Mouse (Mus musculus) liver, embryonic 16.5 days (tissue): Measurements from ENCODE around the gene Dbh. TPM values are rescaled to one million over a fixed set of nuclear protein-coding genes. Genes with fewer than 3 reads are reported as not detected.

Experiments
- ATAC-seq: fragments of 200-750 bp; cut with Nextera tagmentation; 2 replicates; pipeline ENCODE4 v1.8.0; 2017; ENCODE audit warnings: low read depth, mild to moderate bottlenecking, moderate number of reproducible peaks, moderate library complexity
- H3K27ac ChIP-seq: fragments of 300-500 bp; sonication (generic); 2 replicates; pipeline ENCODE4 v1.5.1; 2014; ENCODE audit warnings: mild to moderate bottlenecking, low read length
- H3K27me3 ChIP-seq: fragments of 300-500 bp; sonication (generic); 2 replicates; pipeline ENCODE4 v1.6.1; 2014; ENCODE audit warnings: low read depth, low read length, mixed read lengths; ENCODE audit not compliant: control insufficient read depth, insufficient read depth
- H3K36me3 ChIP-seq: fragments of 300-500 bp; sonication (generic); 2 replicates; pipeline ENCODE4 v1.6.1; 2014; ENCODE audit warnings: mild to moderate bottlenecking; ENCODE audit not compliant: control insufficient read depth, insufficient read depth
- H3K4me1 ChIP-seq: fragments of 300-500 bp; sonication (generic); 2 replicates; pipeline ENCODE4 v1.6.1; 2014; ENCODE audit warnings: low read depth, low read length, mixed read lengths; ENCODE audit not compliant: control insufficient read depth
- H3K4me2 ChIP-seq: fragments of 300-500 bp; sonication (generic); 2 replicates; pipeline ENCODE4 v1.6.1; 2014; ENCODE audit warnings: low read depth, low read length, mixed read lengths
- H3K4me3 ChIP-seq: fragments of 300-500 bp; sonication (generic); 2 replicates; pipeline ENCODE4 v1.5.1; 2014; ENCODE audit warnings: low read depth, mild to moderate bottlenecking, low read length
- H3K9ac ChIP-seq: fragments of 300-500 bp; sonication (generic); 2 replicates; pipeline ENCODE4 v1.6.1; 2014; ENCODE audit warnings: low read depth, low read length
- H3K9me3 ChIP-seq: fragments of 300-500 bp; sonication (generic); replicated peaks from 2 replicates; pipeline ENCODE4 v1.6.1; 2016; ENCODE audit warnings: low read length; ENCODE audit not compliant: control insufficient read depth
- WGBS: fragments of 180-500 bp; shearing (Covaris S2); extraction: QIAGEN DNeasy Blood & Tissue Kit; methylation state at CpG from one replicate; pipeline ENCODE4 v1.1.7; 2014; ENCODE audit not compliant: insufficient replicate concordance; 5-methylcytosine and 5-hydroxymethylcytosine counted together
- polyA plus RNA-seq: library from polyadenylated mRNA; unstranded; fragments of >200 nt; fragmentation: Nextera tagmentation; extraction: Ambion mirVana; gene quantifications from 2 replicates; pipeline ENCODE4 v1.2.1, GENCODE M21; 2015

Gene Dbh
- polyA plus RNA-seq, 1 experiment from 2014 or later = 0.15 TPM

DNA sequence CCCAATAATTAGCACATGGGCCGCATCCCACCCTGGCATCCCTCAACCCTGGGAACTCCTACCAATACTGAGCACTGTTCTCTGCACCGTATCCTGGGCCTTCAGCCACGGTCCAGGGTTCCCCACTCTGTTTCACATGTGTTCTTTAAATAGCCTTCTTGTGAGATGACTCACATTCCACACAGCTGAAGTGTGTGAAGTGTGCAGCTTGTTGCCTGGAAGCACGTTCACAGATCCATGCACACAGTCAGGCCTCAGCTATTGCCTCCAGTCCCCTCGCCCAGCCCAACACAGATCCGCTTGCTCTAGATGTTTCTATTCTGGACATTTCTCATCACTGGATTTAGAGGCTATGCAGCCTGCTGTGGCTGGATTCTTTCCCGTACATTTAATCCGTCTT, 14.1 kb downstream of the Dbh start:
- Histone ChIP-seq H3K9ac (no peak overlapping the region), H3K4me3 (no peak overlapping the region), H3K36me3 (no peaks in the 10 kb centered on the region), H3K27me3 (no peaks in the 10 kb centered on the region), H3K4me1 (no peaks in the 10 kb centered on the region), H3K27ac (no peak overlapping the region), H3K9me3 (no peaks in the 10 kb centered on the region), H3K4me2 (no peak overlapping the region)
- WGBS = 67% methylated on average over 8 of the region's 8 CpGs
- no peak for ATAC-seq

DNA sequence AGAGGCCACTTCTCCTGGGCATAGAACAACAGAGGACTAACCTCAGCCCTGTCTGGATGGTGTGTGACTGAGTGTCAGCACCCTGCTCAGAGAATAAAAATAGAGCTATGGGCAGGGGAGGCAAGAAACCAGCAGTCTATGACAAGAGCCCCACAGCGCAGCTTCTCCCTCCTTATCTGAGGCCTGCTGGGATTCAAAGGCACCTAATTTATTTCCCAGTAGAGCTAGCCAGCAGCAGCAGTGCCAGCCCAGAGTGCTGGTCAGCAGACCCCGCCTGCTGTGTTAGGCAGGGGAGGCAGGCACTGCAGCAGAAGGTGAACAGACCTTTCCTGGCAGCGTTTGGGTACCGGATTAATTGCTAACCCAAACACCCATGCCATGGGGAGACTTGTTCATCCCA, 16.9 kb downstream of the Dbh start:
- H3K27me3 ChIP-seq = no peaks in the 10 kb centered on the region
- no peak overlapping the region for H3K4me2 ChIP-seq
- H3K27ac ChIP-seq = no peak overlapping the region
- ATAC-seq = no peak
- H3K4me1 ChIP-seq = no peaks in the 10 kb centered on the region
- H3K9ac ChIP-seq = no peak overlapping the region
- H3K36me3 ChIP-seq = no peaks in the 10 kb centered on the region
- WGBS = 64% methylated on average over 4 of the region's 4 CpGs
- H3K9me3 ChIP-seq = no peaks in the 10 kb centered on the region
- no peak overlapping the region for H3K4me3 ChIP-seq

DNA sequence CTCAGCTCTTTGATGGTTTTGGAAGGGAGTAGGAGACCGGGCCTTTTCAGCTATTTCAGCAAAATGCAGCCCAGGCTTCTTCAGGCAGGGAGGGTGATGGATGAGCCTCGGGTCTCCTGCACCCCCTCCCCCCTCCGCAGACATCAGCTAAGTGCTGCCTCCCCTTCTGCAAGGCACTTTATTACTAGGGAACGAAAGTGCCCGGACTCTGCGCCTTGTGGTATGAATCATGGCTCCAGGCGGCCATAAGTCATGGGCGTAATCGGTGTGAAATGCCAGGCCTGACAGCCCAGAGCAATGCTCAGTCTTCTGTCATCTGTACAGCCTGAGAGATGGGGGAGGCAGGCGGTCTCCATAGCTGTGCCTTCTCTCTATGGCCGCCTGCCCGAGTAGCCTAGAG, 18.7 kb downstream of the Dbh start:
- H3K9me3 ChIP-seq = no peaks in the 10 kb centered on the region
- ATAC-seq = no peak
- no peak overlapping the region for H3K4me3 ChIP-seq
- no peaks in the 10 kb centered on the region for H3K27me3 ChIP-seq
- no peaks in the 10 kb centered on the region for H3K36me3 ChIP-seq
- no peak overlapping the region for H3K4me2 ChIP-seq
- 58% methylated on average over 12 of the region's 12 CpGs for WGBS
- no peaks in the 10 kb centered on the region for H3K4me1 ChIP-seq
- no peak overlapping the region for H3K27ac ChIP-seq
- H3K9ac ChIP-seq = no peak overlapping the region

DNA sequence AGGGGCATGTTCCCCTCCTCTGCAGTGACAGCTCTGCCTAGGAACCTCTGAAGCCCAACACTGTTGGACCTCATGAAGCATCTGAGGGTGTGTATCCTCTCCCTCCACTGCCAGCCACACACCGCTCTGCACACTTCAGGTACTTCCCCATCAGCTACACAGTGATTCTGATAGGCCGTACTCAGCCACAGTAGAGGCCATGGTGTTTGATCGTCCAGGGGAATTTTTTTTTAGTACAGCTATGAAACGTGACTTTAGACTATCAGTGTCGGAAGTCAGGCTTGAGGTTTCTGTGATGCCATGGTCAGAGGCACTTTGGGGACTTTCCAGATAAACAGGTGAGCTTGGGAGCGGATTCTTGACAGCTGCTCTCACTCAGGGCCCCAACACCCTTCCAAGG, 22.5 kb downstream of the Dbh start:
- Histone ChIP-seq H3K4me1 (no peaks in the 10 kb centered on the region), H3K4me2 (no peak overlapping the region), H3K27me3 (no peaks in the 10 kb centered on the region), H3K9me3 (no peaks in the 10 kb centered on the region), H3K27ac (no peak overlapping the region), H3K36me3 (no peaks in the 10 kb centered on the region), H3K4me3 (no peak overlapping the region), H3K9ac (no peak overlapping the region)
- WGBS = 54% methylated on average over 6 of the region's 6 CpGs
- ATAC-seq = no peak

DNA sequence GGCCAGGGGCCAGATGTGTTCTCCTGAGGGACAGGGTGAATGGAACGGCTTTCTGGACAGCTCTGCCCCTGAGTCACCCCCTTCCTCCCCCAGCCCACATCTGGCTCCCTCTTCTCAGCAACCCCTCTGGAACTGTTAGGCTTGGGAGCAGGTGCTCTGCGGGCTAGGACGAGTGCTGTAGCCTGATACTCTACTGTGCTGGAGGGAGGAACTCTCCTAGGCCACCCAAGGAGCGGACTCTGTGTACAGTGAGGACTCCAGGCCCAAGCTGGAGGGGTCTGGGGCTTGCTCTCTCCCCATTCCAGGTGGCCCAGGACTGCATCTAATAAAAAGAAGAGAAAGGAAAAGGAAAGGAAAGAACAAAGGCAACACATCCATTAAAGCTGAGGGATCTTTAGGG, 25.0 kb downstream of the Dbh start:
- Histone ChIP-seq H3K27ac (no peak overlapping the region), H3K4me2 (no peak overlapping the region), H3K9ac (no peak overlapping the region), H3K4me1 (no peaks in the 10 kb centered on the region), H3K36me3 (no peaks in the 10 kb centered on the region), H3K9me3 (no peaks in the 10 kb centered on the region), H3K4me3 (no peak overlapping the region), H3K27me3 (no peaks in the 10 kb centered on the region)
- no peak for ATAC-seq
- WGBS = 54% methylated on average over 4 of the region's 4 CpGs

DNA sequence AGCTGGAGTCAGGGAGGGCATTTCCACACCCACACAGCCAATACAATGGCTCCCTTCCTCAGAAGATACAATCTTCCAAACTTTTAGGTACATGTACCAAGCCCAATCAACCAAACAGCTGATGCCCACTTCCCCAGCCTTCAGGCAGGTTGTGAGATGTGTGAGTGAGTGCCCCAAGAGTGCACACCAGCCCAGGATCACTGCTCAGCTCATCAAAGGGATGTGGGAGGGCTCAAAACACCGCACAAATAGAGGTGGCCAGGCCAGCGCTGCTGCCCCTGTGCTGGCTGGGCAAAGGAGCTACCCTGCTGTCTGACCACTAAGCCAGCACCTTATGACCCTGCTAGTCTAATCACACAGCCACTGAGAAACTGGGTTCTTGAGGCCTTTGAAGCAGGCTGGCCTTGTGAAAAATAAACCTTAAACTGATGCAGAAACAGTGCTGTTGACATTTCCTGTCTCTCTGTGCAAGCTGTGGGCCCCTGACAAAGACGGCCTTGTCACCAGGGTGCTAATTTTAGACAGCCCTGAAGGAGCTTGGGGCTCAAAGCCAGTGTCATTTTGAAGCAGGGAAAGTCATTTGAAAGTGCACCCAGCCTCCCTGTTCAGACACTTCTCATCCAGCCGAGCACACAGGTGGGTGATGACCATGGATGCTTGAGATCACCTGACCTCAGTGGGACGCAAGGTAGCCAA, 33.7 kb downstream of the Dbh start:
- H3K36me3 ChIP-seq = no peaks in the 10 kb centered on the region; the same call in 1 of the 2 replicates
- H3K27me3 ChIP-seq = no peaks in the 10 kb centered on the region
- no peak overlapping the region for H3K27ac ChIP-seq
- H3K4me2 ChIP-seq = no peak overlapping the region
- H3K4me1 ChIP-seq = no peaks in the 10 kb centered on the region
- no peak for ATAC-seq
- H3K4me3 ChIP-seq = no peak overlapping the region
- H3K9ac ChIP-seq = no peak overlapping the region
- no peaks in the 10 kb centered on the region for H3K9me3 ChIP-seq
- 25% methylated on average over 5 of the region's 5 CpGs for WGBS

DNA sequence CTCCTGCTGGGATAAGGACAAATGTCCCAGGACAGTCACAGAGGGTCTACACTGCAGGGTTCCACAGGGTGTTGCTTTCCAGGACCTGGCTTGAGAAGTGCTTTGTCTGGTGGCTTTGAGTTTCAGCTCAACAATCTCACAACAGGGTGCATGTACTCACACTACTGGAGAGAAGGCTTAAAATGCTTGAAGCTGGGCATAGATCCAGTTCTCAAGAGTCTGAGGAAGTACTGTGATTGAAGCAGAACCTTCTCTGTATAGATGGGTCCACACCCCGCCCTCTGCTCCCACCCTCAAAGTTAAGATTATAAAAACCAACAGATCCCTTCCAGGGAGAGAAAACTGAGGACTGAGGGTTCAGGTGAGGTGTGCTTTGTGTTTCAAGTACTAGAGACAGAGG, 35.6 kb downstream of the Dbh start:
- Histone ChIP-seq H3K4me2 (no peak overlapping the region), H3K36me3 (no peaks in the 10 kb centered on the region; the same call in 1 of the 2 replicates), H3K9ac (no peak overlapping the region), H3K9me3 (no peaks in the 10 kb centered on the region), H3K27me3 (no peaks in the 10 kb centered on the region), H3K4me3 (no peak overlapping the region), H3K4me1 (no peaks in the 10 kb centered on the region), H3K27ac (no peak overlapping the region)
- WGBS = 25% methylated on average over 1 of the region's 1 CpGs
- no peak for ATAC-seq

DNA sequence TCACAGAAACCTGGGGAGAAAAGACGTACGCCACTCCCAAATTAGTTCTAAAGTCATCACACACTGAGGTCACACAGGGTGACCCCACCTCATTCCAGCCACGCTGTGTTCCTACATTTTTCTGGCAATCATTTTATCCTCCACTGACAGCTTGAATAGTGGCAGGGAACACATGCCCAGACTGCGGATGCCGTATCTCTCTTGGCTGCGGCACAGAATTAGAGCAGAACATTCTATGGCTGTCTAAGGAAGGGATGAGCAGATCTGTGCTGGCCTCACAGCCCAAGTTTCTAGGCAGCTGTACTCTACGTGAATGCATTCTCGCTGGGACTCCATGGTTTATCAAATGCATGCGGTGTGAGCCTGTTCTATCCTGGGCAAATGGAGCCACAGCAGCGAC, 40.6 kb downstream of the Dbh start:
- Histone ChIP-seq H3K9ac (no peak overlapping the region), H3K4me1 (no peaks in the 10 kb centered on the region; the same call in 1 of the 2 replicates), H3K36me3 (no peaks in the 10 kb centered on the region), H3K4me3 (no peak overlapping the region), H3K27me3 (no peaks in the 10 kb centered on the region), H3K4me2 (no peak overlapping the region), H3K9me3 (no peaks in the 10 kb centered on the region), H3K27ac (no peak overlapping the region)
- ATAC-seq = no peak
- WGBS = 68% methylated on average over 10 of the region's 10 CpGs

DNA sequence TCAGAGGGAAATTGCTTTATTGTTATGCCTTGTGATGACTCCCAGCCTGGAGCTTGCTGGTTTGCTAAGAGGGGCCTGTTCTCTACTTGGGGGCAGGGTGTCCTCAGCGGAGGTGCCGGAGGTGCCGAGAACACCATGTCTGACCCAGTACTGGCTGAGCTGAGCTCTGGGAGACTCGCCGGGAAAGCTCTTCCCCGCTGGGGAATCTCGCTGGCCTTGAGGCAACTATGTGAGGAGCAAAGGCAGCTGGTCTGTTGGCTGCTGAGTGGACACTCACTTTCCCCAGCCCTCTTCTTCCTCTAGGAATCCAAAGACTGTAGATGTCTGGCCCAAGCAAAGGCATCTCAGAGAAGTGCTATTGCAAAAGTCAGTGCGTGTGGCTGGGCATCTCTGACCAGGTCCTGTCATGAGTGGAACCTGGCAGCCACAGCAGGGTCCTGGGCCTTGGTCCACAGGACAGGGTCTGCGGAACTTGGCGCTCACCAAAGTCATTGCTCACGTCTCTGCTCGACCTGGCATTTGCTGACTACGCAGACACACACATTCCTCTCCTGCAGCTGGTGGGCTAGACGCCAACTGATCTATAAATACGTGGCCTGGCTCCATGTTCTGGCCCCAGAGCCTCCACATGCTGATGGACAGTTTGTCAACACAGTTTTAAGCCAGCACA, 41.2 kb downstream of the Dbh start:
- no peaks in the 10 kb centered on the region for H3K9me3 ChIP-seq
- WGBS = 59% methylated on average over 15 of the region's 15 CpGs
- no peaks in the 10 kb centered on the region; the same call in 1 of the 2 replicates for H3K4me1 ChIP-seq
- no peak overlapping the region for H3K9ac ChIP-seq
- ATAC-seq = no peak
- no peak overlapping the region for H3K4me2 ChIP-seq
- H3K27ac ChIP-seq = no peak overlapping the region
- H3K27me3 ChIP-seq = no peaks in the 10 kb centered on the region
- no peak overlapping the region for H3K4me3 ChIP-seq
- no peaks in the 10 kb centered on the region for H3K36me3 ChIP-seq
